Mouse (Mus musculus): ENCODE measurements around the gene Dxo.
"Not testable (repeated sequence)": the region's sequence is repeated elsewhere in the genome, so short reads cannot be mapped to it uniquely, and the experiment has no call there.

Gene Dxo

GRCm38 (mm10) chr17:34836856-34837221 lies at the start of gene Dxo, which contains the start of gene Stk19:
Gene Dxo, plus strand, starts transcription at chr17:34837019.
Gene Stk19, minus strand, starts transcription at chr17:34836945.
- peak; percentile 95 for DNase-seq

- DNase-seq, result no peak
Measured at GRCm38 (mm10) chr17:34795016-34795415, 41.8 kb upstream of the Dxo start.

GRCm38 (mm10) chr17:34795633-34796032 lies 41.2 kb upstream of the Dxo start:
- peak; percentile 18 for DNase-seq

GRCm38 (mm10) chr17:34796311-34797140 lies 40.3 kb upstream of the Dxo start:
- DNase-seq, result no peak

- not testable (repeated sequence) for DNase-seq
Measured at GRCm38 (mm10) chr17:34797211-34797995, 39.4 kb upstream of the Dxo start.

GRCm38 (mm10) chr17:34798071-34798470 lies 38.7 kb upstream of the Dxo start:
- DNase-seq, result not testable (repeated sequence)

- no peak for DNase-seq
Measured at GRCm38 (mm10) chr17:34798866-34799530, 37.8 kb upstream of the Dxo start.

GRCm38 (mm10) chr17:34799531-34799925 lies 37.3 kb upstream of the Dxo start:
- no peak for DNase-seq

- DNase-seq, result not testable (repeated sequence)
Measured at GRCm38 (mm10) chr17:34800781-34801305, 36.0 kb upstream of the Dxo start.

GRCm38 (mm10) chr17:34802756-34803155 lies 34.1 kb upstream of the Dxo start:
- DNase-seq, result not testable (repeated sequence)

- DNase-seq, result not testable (repeated sequence)
Measured at GRCm38 (mm10) chr17:34803367-34803766, 33.5 kb upstream of the Dxo start.

GRCm38 (mm10) chr17:34804301-34804700 lies 32.5 kb upstream of the Dxo start, which contains the start of gene Cyp21a1:
Gene Cyp21a1, minus strand, starts transcription at chr17:34804561.
- DNase-seq, result not testable (repeated sequence)

GRCm38 (mm10) chr17:34804871-34805562 lies 31.8 kb upstream of the Dxo start:
- DNase-seq, result no peak

- no peak for DNase-seq
Measured at GRCm38 (mm10) chr17:34807176-34807575, 29.6 kb upstream of the Dxo start.

- DNase-seq, result no peak
Measured at GRCm38 (mm10) chr17:34808599-34809205, 28.1 kb upstream of the Dxo start.

GRCm38 (mm10) chr17:34810411-34810810 lies 26.4 kb upstream of the Dxo start:
- DNase-seq, result not testable (repeated sequence)

- DNase-seq, result not testable (repeated sequence)
Measured at GRCm38 (mm10) chr17:34810811-34811210, 26.0 kb upstream of the Dxo start.

- no peak for DNase-seq
Measured at GRCm38 (mm10) chr17:34811275-34811674, 25.5 kb upstream of the Dxo start.

- DNase-seq, result not testable (repeated sequence)
Measured at GRCm38 (mm10) chr17:34813747-34814146, 23.1 kb upstream of the Dxo start.

GRCm38 (mm10) chr17:34814818-34815370 lies 21.9 kb upstream of the Dxo start:
- DNase-seq, result no peak

GRCm38 (mm10) chr17:34830776-34831175 lies 6.0 kb upstream of the Dxo start:
- DNase-seq, result not testable (repeated sequence)
